Mouse (Mus musculus) ovary, postnatal 10 days (tissue): ENCODE data around the gene Gnai3.

ENCODE experiments used
- DNase-seq: peaks from one replicate; pipeline ENCODE4 v3.0.0; 2022; ENCODE audit warnings: low spot score

Gene Gnai3

GRCm38 (mm10) chr3:108083161-108083560 is 62.8 kb downstream of the Gnai3 start:
- no peak for DNase-seq

GRCm38 (mm10) chr3:108082251-108082875 is 63.6 kb downstream of the Gnai3 start:
- DNase-seq, result no peak

DNA sequence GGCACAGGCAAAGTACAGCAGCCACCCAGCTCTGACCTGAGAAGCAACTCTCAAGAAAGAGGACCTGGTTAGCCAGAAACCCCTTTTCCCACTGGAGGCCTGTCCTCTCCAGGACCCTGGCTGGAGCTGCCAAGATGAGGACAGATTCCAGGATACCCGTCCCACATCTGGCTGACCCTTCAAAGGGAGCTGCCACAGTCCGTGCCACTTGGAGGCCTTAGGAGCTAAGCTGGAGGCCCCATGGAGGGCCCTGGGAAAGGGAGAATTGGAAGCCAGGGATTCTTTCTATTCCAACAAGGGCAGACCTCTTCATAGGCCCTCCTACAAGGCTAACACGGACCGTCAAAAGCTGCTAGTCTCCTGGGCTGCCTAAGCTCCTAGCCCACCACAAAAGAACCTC is 64.3 kb downstream of the Gnai3 start:
- no peak for DNase-seq

DNA sequence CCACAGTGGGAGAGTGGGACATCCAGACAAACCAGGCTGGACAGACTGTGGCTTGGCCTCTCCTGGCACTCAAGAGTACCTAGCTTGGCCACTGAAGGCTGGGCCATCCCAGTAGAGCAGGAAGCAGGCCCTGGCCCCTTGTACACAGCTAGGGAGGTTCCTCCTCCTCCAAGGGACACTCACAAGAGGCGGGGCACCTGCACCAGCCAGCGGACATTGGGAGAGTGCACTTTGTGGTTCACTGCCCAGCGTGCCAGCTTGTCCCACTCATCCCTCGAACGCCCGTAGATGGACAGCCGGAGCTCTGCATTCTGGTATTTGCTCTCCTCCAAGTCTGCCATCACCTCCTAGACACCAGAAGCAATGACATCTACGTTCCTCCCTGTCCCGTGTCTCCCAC is 69.1 kb downstream of the Gnai3 start:
- no peak for DNase-seq

- no peak for DNase-seq
Measured at GRCm38 (mm10) chr3:108072983-108073569, 72.9 kb downstream of the Gnai3 start.

DNA sequence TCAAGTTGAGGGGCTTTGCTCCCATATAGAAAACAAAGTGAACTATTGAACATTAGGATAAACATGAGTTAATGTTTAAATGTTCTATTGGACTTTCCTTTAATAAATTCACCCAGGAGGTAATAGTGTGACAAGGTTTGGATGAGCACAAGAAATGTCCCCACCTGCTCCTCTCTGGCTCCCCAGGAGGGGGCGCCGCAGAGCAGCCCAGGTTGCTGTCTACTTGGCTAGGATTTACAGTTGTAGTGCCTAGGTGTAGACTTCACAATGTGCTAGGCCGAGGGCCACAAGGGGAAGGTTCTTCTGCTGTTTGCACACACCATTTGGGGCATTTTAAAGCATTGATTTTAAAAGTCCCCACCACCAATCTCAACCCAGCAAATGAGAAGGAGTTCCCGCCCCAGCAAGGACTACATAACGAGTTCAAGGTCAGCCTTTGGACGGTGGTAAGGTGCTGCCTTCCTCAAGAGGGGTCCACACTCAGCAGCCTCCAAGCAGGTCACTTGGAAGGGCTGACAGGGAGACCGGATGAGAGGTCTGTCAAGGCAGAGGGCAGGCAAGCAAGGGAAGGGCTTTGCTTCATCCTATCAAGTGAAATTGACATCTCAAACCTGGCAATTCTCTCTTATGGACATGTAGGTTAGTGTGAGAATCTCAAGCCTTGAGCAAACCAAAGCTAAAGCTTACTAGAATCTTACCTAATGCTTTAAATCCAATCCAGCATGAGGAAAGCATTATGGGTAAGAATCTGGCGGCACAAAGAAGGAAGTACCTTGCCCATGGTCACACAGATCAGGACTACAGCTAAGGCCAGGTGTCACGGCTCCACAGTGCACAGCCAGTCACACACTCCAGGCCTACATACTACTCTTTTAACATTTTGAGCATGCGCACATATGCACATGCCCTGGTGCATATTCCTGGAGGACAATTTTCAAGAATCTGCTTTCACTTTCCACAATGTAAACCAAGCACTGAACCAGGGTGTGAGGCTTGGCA is 75.4 kb downstream of the Gnai3 start:
- no peak for DNase-seq

DNA sequence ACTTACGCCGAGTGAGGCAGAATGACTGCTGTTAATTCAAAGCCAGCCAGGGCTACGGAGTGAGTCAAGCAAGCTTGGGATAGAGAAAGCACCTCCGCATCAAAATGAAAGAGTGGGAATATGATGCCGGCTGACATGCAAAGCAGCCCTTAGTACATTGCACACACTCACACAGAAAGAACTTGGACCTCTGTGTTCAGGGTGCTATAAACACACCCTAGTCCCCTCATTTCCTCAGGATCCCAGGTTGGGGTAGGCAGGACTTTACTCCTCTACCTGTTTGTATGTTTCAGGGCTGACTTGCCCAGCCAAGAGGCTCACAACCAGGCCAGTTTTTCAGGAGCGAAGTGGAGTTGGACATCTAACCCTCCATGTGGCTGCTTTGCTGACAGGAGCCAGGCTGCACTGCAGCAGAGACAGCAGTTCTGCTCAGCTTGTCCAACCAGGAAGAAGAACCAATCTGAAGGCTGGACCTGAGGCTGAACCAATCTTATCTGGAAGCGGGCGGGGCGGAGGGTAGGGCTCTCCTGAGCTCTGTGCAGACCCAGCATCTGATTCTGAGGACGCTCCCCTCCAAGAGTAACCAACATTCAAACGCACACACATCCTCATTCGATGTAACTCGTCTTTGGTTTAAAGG is 76.6 kb downstream of the Gnai3 start:
- DNase-seq, result no peak

DNA sequence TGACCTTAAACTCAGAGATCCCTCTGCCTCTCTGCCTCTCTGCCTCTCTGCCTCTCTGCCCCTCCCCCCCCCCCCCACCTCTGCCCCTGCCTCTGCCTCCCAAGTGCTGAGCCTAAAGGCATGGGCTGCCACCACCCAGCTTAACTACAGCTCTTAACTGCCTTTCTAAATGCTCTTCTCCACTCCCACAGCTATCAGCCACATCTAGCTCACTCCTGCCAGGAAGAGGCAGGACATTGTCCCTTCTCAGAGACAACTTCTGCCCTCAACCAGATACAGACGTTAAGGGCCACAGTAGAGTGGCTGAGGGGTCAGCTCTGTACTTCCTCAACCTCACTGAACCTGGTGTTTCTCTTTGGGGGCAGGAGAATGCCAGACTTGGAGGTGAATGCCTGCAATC is 77.1 kb downstream of the Gnai3 start:
- no peak for DNase-seq

- no peak for DNase-seq
Measured at GRCm38 (mm10) chr3:108067370-108067934, 78.5 kb downstream of the Gnai3 start.

- no peak for DNase-seq
Measured at GRCm38 (mm10) chr3:108065551-108065950, 80.4 kb downstream of the Gnai3 start.

DNA sequence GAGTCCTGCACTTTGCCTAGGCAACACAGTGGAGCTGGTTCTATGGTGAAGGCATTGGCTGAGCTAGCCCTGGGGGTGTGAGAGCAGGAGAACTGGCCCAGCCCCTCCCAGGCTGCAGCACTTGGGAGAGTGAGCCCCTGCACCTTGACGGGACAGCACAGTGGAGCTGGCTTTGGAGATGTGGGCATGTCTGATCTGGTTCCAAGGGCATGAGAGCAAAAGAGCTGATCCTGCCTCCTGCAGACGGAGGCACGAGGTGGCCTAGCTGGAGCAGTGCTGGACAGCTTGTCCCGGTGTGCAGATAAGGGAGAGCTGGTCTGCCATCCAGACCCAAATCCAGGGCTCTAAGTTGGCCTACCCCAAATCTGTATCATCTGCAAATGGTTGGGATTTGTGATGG is 81.3 kb downstream of the Gnai3 start:
- no peak for DNase-seq

DNA sequence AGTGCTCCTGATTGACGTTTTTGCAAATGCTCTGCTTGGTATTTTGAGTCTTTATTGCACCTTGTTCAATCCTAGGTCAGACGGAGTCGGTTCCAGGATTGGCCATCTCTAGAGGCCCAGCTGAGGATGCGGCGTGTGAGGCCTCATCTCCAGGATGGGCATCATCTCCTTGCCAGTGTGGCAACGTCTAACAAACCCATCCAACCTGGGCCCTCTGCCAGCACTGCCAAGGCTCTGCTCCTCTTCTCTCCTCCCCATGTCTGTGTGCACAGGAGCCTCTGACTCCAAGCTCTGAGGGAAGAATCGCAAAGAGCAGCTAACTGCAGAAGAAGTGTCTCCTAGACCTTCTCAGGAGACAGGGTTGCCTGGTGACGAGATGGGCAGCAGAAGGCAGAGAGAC is 83.3 kb downstream of the Gnai3 start:
- DNase-seq, result no peak

DNA sequence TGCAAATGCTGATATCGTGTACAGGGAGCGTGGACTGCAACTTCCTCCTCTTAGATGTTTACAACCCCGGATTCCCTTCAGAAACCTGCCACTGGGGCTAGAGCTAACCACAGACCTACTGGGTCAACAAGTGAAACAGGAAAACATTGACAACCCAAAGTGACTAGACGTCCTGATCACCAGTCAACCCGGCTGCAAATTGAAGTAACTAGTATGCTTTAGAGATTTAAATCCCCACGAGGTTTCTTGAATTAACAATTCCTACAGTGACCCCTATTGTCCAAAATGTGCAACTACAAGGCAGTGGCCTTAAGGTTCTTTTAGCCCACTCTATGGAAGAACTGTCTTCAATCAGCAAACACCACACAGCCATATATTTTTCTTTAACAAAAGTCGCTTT is 84.5 kb downstream of the Gnai3 start:
- DNase-seq, result no peak
